Mouse (Mus musculus) heart, adult 11 months (tissue): Measurements from ENCODE around the gene Rhebl1.

Experiments used
- DNase-seq: peaks from one replicate; pipeline ENCODE4 v3.0.0; 2022

Gene Rhebl1

GRCm38 (mm10) chr15:98904692-98905091, 10.4 kb upstream of the Rhebl1 start:
- DNase-seq = no peak

- no peak for DNase-seq
Measured at GRCm38 (mm10) chr15:98902600-98902999, 8.3 kb upstream of the Rhebl1 start.

GRCm38 (mm10) chr15:98901530-98901929, 7.2 kb upstream of the Rhebl1 start:
- DNase-seq = no peak

- DNase-seq = peak; percentile 90
Measured at GRCm38 (mm10) chr15:98897928-98898800, 3.8 kb upstream of the Rhebl1 start, which contains the start of gene Dhh. Dhh (minus strand) TSS chr15:98898540.

- peak; percentile 97 for DNase-seq
Measured at GRCm38 (mm10) chr15:98897495-98897894, 3.2 kb upstream of the Rhebl1 start.

- peak; percentile 94 for DNase-seq
Measured at GRCm38 (mm10) chr15:98895635-98896589, 1.6 kb upstream of the Rhebl1 start.

- DNase-seq = peak; percentile 95
Measured at GRCm38 (mm10) chr15:98894746-98895634, 650 bp upstream of the Rhebl1 start.

- DNase-seq = no peak
Measured at GRCm38 (mm10) chr15:98893036-98893435, 1.3 kb downstream of the Rhebl1 start.

- DNase-seq = peak; percentile 97
Measured at GRCm38 (mm10) chr15:98891907-98892606, 2.3 kb downstream of the Rhebl1 start.

GRCm38 (mm10) chr15:98891198-98891742, 3.1 kb downstream of the Rhebl1 start:
- no peak for DNase-seq

- DNase-seq = no peak
Measured at GRCm38 (mm10) chr15:98887526-98887925, 6.8 kb downstream of the Rhebl1 start.

- no peak for DNase-seq
Measured at GRCm38 (mm10) chr15:98886667-98887387, 7.5 kb downstream of the Rhebl1 start.

GRCm38 (mm10) chr15:98884106-98884505, 10.2 kb downstream of the Rhebl1 start:
- no peak for DNase-seq

- no peak for DNase-seq
Measured at GRCm38 (mm10) chr15:98883661-98884060, 10.7 kb downstream of the Rhebl1 start.

- no peak for DNase-seq
Measured at GRCm38 (mm10) chr15:98881656-98882008, 12.7 kb downstream of the Rhebl1 start.

GRCm38 (mm10) chr15:98880978-98881655, 13.2 kb downstream of the Rhebl1 start:
- DNase-seq = peak; percentile 100

GRCm38 (mm10) chr15:98877331-98877730, 17.0 kb downstream of the Rhebl1 start:
- DNase-seq = peak; percentile 95

GRCm38 (mm10) chr15:98871916-98872888, 22.1 kb downstream of the Rhebl1 start:
- peak; percentile 99 for DNase-seq
